Mouse (Mus musculus) midbrain, embryonic 16.5 days (tissue): Measurements from ENCODE around the gene Fhit. TPM values are rescaled to one million over a fixed set of nuclear protein-coding genes. Genes with fewer than 3 reads are reported as not detected.

Experiments used
- ATAC-seq: fragments of 200-750 bp; cut with Nextera tagmentation; 2 replicates; pipeline ENCODE4 v1.8.0; 2017; ENCODE audit warnings: moderate TSS enrichment
- H3K27ac ChIP-seq: fragments of 300-500 bp; sonication (generic); 2 replicates; pipeline ENCODE4 v1.5.1; 2014; ENCODE audit warnings: mild to moderate bottlenecking, low read length, mixed read lengths
- H3K27me3 ChIP-seq: fragments of 300-500 bp; sonication (generic); 2 replicates; pipeline ENCODE4 v1.6.1; 2014; ENCODE audit warnings: low read depth, low read length, mixed read lengths; ENCODE audit not compliant: control insufficient read depth, insufficient read depth
- H3K36me3 ChIP-seq: fragments of 300-500 bp; sonication (generic); 2 replicates; pipeline ENCODE4 v1.6.1; 2014; ENCODE audit warnings: mild to moderate bottlenecking, low read length, moderate library complexity, mixed read lengths; ENCODE audit not compliant: control insufficient read depth, insufficient read depth
- H3K4me1 ChIP-seq: fragments of 300-500 bp; sonication (generic); 2 replicates; pipeline ENCODE4 v1.6.1; 2014; ENCODE audit warnings: mild to moderate bottlenecking, low read length, mixed read lengths; ENCODE audit not compliant: control insufficient read depth, insufficient read depth
- H3K4me2 ChIP-seq: fragments of 300-500 bp; sonication (generic); 2 replicates; pipeline ENCODE4 v1.6.1; 2014; ENCODE audit warnings: mild to moderate bottlenecking, low read length, mixed read lengths
- H3K4me3 ChIP-seq: fragments of 300-500 bp; sonication (generic); 2 replicates; pipeline ENCODE4 v1.5.1; 2014; ENCODE audit warnings: low read depth, mild to moderate bottlenecking, low read length, moderate library complexity, mixed read lengths
- H3K9ac ChIP-seq: fragments of 300-500 bp; sonication (generic); 2 replicates; pipeline ENCODE4 v1.6.1; 2014; ENCODE audit warnings: low read depth, low read length, mixed read lengths
- H3K9me3 ChIP-seq: fragments of 300-500 bp; sonication (generic); replicated peaks from 2 replicates; pipeline ENCODE4 v1.6.1; 2014; ENCODE audit warnings: mild to moderate bottlenecking, low read length, mixed read lengths; ENCODE audit not compliant: control insufficient read depth, poor library complexity, severe bottlenecking
- WGBS: fragments of 180-500 bp; shearing (Covaris S2); extraction: QIAGEN DNeasy Blood & Tissue Kit; methylation state at CpG from one replicate; pipeline ENCODE4 v1.1.7; 2014; 5-methylcytosine and 5-hydroxymethylcytosine counted together
- polyA plus RNA-seq: library from polyadenylated mRNA; unstranded; fragments of >200 nt; fragmentation: Nextera tagmentation; extraction: Ambion mirVana; gene quantifications from 2 replicates; pipeline ENCODE4 v1.2.1, GENCODE M21; 2015

Gene Fhit
- polyA plus RNA-seq, result 8.2 and 8.5 TPM in 2 replicates

- Histone ChIP-seq H3K27me3 (no peaks in the 10 kb centered on the region), H3K27ac (peak within 1 kb of the TSS; percentile 83), H3K4me3 (peak within 1 kb of the TSS; percentile 73), H3K36me3 (no peaks in the 10 kb centered on the region), H3K9me3 (no peaks in the 10 kb centered on the region), H3K4me2 (peak within 1 kb of the TSS; percentile 88), H3K4me1 (peaks cover 6% of the 10 kb centered on the region), H3K9ac (peak within 1 kb of the TSS; percentile 90)
- WGBS, result under 1% methylated on average over 28 of the region's 28 CpGs
- peak; percentile 98 for ATAC-seq
These were observed at the start of gene Fhit for GRCm38 (mm10) chr14:11161751-11162231. TSS of gene Fhit (minus strand) at chr14:11162035.

GRCm38 (mm10) chr14:11206786-11207185 lies 45.0 kb upstream of the Fhit start:
- 57% methylated on average over 2 of the region's 2 CpGs for WGBS
- no peak for ATAC-seq
- Histone ChIP-seq H3K4me2 (no peak overlapping the region), H3K4me3 (no peak overlapping the region), H3K4me1 (peaks cover 3% of the 10 kb centered on the region; the same call in 1 of the 2 replicates), H3K27ac (no peak overlapping the region), H3K9ac (no peak overlapping the region), H3K27me3 (no peaks in the 10 kb centered on the region), H3K36me3 (no peaks in the 10 kb centered on the region), H3K9me3 (no peaks in the 10 kb centered on the region)

GRCm38 (mm10) chr14:11160806-11161450 lies 907 bp downstream of the Fhit start:
- peaks cover 6% of the 10 kb centered on the region for H3K4me1 ChIP-seq
- peak overlapping the region; percentile 83 for H3K27ac ChIP-seq
- H3K27me3 ChIP-seq, result no peaks in the 10 kb centered on the region
- ATAC-seq, result peak; percentile 90
- no peaks in the 10 kb centered on the region for H3K36me3 ChIP-seq
- no peaks in the 10 kb centered on the region for H3K9me3 ChIP-seq
- WGBS, result 5% methylated on average over 17 of the region's 17 CpGs
- H3K4me2 ChIP-seq, result peak overlapping the region; percentile 88
- peak overlapping the region; percentile 73 for H3K4me3 ChIP-seq
- peak overlapping the region; percentile 90 for H3K9ac ChIP-seq

GRCm38 (mm10) chr14:11159641-11160040 lies 2.2 kb downstream of the Fhit start:
- no peak for ATAC-seq
- Histone ChIP-seq H3K27ac (no peak overlapping the region), H3K4me2 (no peak overlapping the region), H3K4me3 (no peak overlapping the region), H3K36me3 (no peaks in the 10 kb centered on the region), H3K9ac (no peak overlapping the region), H3K27me3 (no peaks in the 10 kb centered on the region), H3K4me1 (peaks cover 6% of the 10 kb centered on the region), H3K9me3 (no peaks in the 10 kb centered on the region)
- 93% methylated on average over 11 of the region's 11 CpGs for WGBS

- no peaks in the 10 kb centered on the region for H3K27me3 ChIP-seq
- H3K9me3 ChIP-seq, result no peaks in the 10 kb centered on the region
- H3K4me3 ChIP-seq, result no peak overlapping the region
- 83% methylated on average over 7 of the region's 7 CpGs for WGBS
- H3K36me3 ChIP-seq, result no peaks in the 10 kb centered on the region
- no peak for ATAC-seq
- no peak overlapping the region for H3K9ac ChIP-seq
- H3K4me2 ChIP-seq, result no peak overlapping the region
- no peak overlapping the region for H3K27ac ChIP-seq
- H3K4me1 ChIP-seq, result peaks cover 6% of the 10 kb centered on the region
These were observed 2.8 kb downstream of the Fhit start for GRCm38 (mm10) chr14:11159021-11159420.

- no peak overlapping the region for H3K27ac ChIP-seq
- 87% methylated on average over 3 of the region's 3 CpGs for WGBS
- H3K4me2 ChIP-seq, result no peak overlapping the region
- H3K27me3 ChIP-seq, result no peaks in the 10 kb centered on the region
- no peaks in the 10 kb centered on the region for H3K9me3 ChIP-seq
- ATAC-seq, result no peak
- no peaks in the 10 kb centered on the region for H3K36me3 ChIP-seq
- peaks cover 6% of the 10 kb centered on the region for H3K4me1 ChIP-seq
- no peak overlapping the region for H3K9ac ChIP-seq
- H3K4me3 ChIP-seq, result no peak overlapping the region
These were observed 4.1 kb downstream of the Fhit start for GRCm38 (mm10) chr14:11157741-11158140.

GRCm38 (mm10) chr14:11151634-11152321 lies 10.1 kb downstream of the Fhit start:
- no peak overlapping the region for H3K4me3 ChIP-seq
- H3K27ac ChIP-seq, result no peak overlapping the region
- H3K4me2 ChIP-seq, result no peak overlapping the region
- no peaks in the 10 kb centered on the region for H3K4me1 ChIP-seq
- H3K9me3 ChIP-seq, result no peaks in the 10 kb centered on the region
- ATAC-seq, result no peak
- H3K9ac ChIP-seq, result no peak overlapping the region
- H3K27me3 ChIP-seq, result no peaks in the 10 kb centered on the region
- WGBS, result 83% methylated on average over 9 of the region's 9 CpGs
- H3K36me3 ChIP-seq, result no peaks in the 10 kb centered on the region

- Histone ChIP-seq H3K27ac (no peak overlapping the region), H3K4me3 (no peak overlapping the region), H3K27me3 (no peaks in the 10 kb centered on the region), H3K36me3 (no peaks in the 10 kb centered on the region), H3K9me3 (peaks cover 6% of the 10 kb centered on the region; the same call in 1 of the 2 replicates), H3K9ac (no peak overlapping the region), H3K4me1 (no peaks in the 10 kb centered on the region), H3K4me2 (no peak overlapping the region)
- WGBS, result 84% methylated on average over 12 of the region's 12 CpGs
- no peak for ATAC-seq
These were observed 27.8 kb downstream of the Fhit start for GRCm38 (mm10) chr14:11133787-11134735.
